Mouse (Mus musculus) inflammation-experienced regulatory T-cells, adult 16 weeks (primary cell): ENCODE data around the gene Zfand2b. TPM values are rescaled to one million over a fixed set of nuclear protein-coding genes. Genes with fewer than 3 reads are reported as not detected.

Source experiments
- polyA plus RNA-seq: library from polyadenylated mRNA; unstranded; fragments of 100-300 nt; shearing (Covaris generic); gene quantifications from one replicate; pipeline ENCODE4 v1.2.1, GENCODE M21; 2017

Zfand2b gene
- polyA plus RNA-seq = 77.4 TPM

GRCm38 (mm10) chr1:75168472-75169464, at the start of gene Zfand2b:
Gene Zfand2b, plus strand, starts transcription at chr1:75168646.

GRCm38 (mm10) chr1:75124346-75125321, 43.8 kb upstream of the Zfand2b start, which contains the start of gene Nhej1:
Gene Nhej1, minus strand, starts transcription at chr1:75125200.

GRCm38 (mm10) chr1:75133421-75134207, 34.8 kb upstream of the Zfand2b start, which contains the start of gene Slc23a3:
Gene Slc23a3, minus strand, starts transcription at chr1:75133890.

GRCm38 (mm10) chr1:75142301-75143261, 25.9 kb upstream of the Zfand2b start, which contains the start of the genes Cnppd1 and Retreg2:
Gene Cnppd1, minus strand, starts transcription at chr1:75142711.
Gene Retreg2, plus strand, starts transcription at chr1:75142778.

GRCm38 (mm10) chr1:75180105-75180590, 11.7 kb downstream of the Zfand2b start, which contains the start of gene Abcb6:
Gene Abcb6, minus strand, starts transcription at chr1:75180392.

DNA sequence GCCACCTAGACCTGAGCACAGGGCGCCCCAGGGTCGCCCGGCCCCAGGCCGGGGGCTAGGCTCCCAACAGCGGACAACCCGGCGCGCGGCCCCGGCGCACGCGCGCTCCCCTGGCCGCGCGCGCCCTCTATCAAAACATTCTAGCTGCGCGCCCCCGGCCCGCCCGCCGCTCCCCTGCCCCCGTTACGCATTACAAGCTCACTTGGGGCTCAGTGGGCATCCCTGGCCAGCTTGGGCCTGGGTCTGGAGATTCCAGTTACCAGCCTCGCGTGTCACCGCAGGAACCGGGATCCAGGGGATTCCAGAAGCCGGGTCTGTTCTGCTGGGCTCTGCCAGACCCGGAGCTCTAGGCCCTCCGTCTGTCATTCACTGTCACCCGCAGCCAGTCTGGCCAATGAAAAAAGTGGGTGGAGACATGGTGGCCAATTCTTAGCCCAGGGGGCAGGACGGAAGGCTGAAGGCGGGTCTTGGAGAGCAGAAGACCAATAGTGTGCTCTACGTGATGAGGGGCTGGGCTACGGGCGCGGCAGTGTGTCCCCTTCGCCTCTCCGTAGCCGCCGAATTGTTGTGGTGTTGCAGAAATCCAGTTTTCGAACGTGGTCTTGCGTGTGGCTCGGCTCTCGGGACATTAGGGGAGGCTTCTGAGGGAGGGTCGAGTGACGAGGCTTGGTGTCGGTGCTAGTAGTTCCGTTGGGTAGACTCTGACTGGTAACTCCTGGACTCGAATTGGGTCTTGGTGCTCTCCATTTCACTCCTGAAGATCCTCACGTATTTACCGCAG, 23.4 kb downstream of the Zfand2b start, which contains the start of the genes Ankzf1 and Atg9a:
Gene Ankzf1, plus strand, starts transcription at position 530 of the 781 bp plus-strand sequence.
Gene Atg9a, minus strand, starts transcription at position 575 of the 781 bp plus-strand sequence.

DNA sequence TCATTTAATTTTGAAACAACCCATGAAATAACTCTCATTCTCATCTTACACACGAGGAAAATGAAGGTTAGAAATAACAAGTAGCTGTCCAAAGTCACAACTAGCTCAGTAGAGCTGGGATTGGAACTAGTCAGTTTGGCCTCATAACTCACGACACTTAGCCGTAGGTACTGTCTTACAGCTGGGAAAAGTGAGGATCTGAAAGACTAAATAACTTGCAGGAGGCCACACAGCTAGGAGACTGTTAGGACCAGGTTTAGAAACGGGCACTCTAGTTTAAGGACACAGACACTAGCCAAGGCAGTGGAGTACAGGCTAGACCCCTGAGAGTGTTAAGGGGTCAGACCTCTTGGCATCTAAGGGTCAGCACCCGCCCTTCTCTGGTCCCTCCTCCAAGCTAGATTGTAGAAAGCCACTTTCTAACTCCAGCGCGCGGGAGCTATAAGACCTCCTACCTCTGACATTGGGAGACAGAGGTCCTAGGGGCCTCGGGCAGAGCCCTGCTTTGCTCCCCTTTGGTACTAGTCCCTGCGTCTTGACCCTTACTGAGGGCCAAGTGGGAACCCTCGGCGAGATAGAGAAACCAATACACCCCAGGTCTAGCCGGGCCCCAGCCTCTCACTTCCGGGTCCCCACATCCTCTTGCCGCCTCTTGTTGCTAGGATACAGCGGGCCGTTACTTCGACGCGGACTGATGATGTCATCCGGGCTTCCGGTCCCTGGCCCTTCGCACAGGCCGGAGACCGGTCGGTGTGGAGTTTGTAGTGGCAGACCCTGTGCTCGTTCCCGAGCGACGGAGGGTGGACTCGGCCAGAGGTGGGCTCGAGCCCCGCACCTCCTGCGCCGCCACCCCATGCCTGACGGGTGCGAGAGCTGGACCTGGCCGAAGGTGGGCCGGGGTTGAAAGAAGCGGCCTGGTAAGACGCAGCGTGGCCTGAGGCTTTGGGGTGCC, 42.0 kb downstream of the Zfand2b start, which contains the start of the genes Glb1l and Stk16:
Gene Glb1l, minus strand, starts transcription at position 678 of the 952 bp plus-strand sequence.
Gene Stk16, plus strand, starts transcription at position 703 of the 952 bp plus-strand sequence.

GRCm38 (mm10) chr1:75219531-75219930, 51.1 kb downstream of the Zfand2b start, which contains the start of gene Tuba4a:
Gene Tuba4a, minus strand, starts transcription at chr1:75219865.

Other genes starting within 250 kb of the Zfand2b start
- not detected for gene Cfap65, start 233.0 kb upstream of the Zfand2b start, polyA plus RNA-seq
- gene Ihh, start 217.0 kb upstream of the Zfand2b start, polyA plus RNA-seq = 0.20 TPM
- gene Nhej1, start 43.4 kb upstream of the Zfand2b start, polyA plus RNA-seq = 9.7 TPM
- gene Slc23a3, start 34.8 kb upstream of the Zfand2b start, polyA plus RNA-seq = 0.23 TPM
- gene Cnppd1, start 25.9 kb upstream of the Zfand2b start, polyA plus RNA-seq = 192 TPM
- 22.9 TPM for gene Retreg2, start 25.9 kb upstream of the Zfand2b start, polyA plus RNA-seq
- gene Abcb6, start 11.7 kb downstream of the Zfand2b start, polyA plus RNA-seq = 7.7 TPM
- gene Ankzf1, start 23.5 kb downstream of the Zfand2b start, polyA plus RNA-seq = 55.8 TPM
- gene Atg9a, start 23.6 kb downstream of the Zfand2b start, polyA plus RNA-seq = 27.1 TPM
- gene Glb1l, start 42.2 kb downstream of the Zfand2b start, polyA plus RNA-seq = 18.8 TPM
- 104 TPM for gene Stk16, start 42.2 kb downstream of the Zfand2b start, polyA plus RNA-seq
- 331 TPM for gene Tuba4a, start 51.2 kb downstream of the Zfand2b start, polyA plus RNA-seq
- gene A630095N17Rik, start 63.5 kb downstream of the Zfand2b start, polyA plus RNA-seq = not detected
- gene Dnajb2, start 67.8 kb downstream of the Zfand2b start, polyA plus RNA-seq = 39.6 TPM
- not detected for gene Ptprn, start 95.9 kb downstream of the Zfand2b start, polyA plus RNA-seq
- not detected for gene Resp18, start 109.8 kb downstream of the Zfand2b start, polyA plus RNA-seq
- 90.7 TPM for gene Dnpep, start 149.3 kb downstream of the Zfand2b start, polyA plus RNA-seq
- 0.22 TPM for gene Des, start 191.7 kb downstream of the Zfand2b start, polyA plus RNA-seq
- 0.93 TPM for gene Speg, start 206.7 kb downstream of the Zfand2b start, polyA plus RNA-seq